Mouse (Mus musculus) CD8-positive naive resting alpha-beta T cell, adult 2 months (primary cell): ENCODE results near the gene Six3.

ENCODE experiments used
- DNase-seq, 2 experiments: peaks; one replicate each; pipeline ENCODE4 v3.0.0; 2022; ENCODE audit warnings: low read depth in 2 of 2, low spot score in 2 of 2

Gene Six3

GRCm38 (mm10) chr17:85612526-85613265, 712 bp upstream of the Six3 start:
- DNase-seq, result no peak

GRCm38 (mm10) chr17:85614011-85614721, 758 bp downstream of the Six3 start:
- DNase-seq, result no peak

GRCm38 (mm10) chr17:85614722-85615331, 1.4 kb downstream of the Six3 start:
- DNase-seq, result no peak

- no peak for DNase-seq
These were observed 2.2 kb downstream of the Six3 start for GRCm38 (mm10) chr17:85615586-85615985.

- no peak for DNase-seq
These were observed 3.4 kb downstream of the Six3 start for GRCm38 (mm10) chr17:85616526-85617500.

GRCm38 (mm10) chr17:85617566-85618358, 4.4 kb downstream of the Six3 start:
- DNase-seq, result no peak

- DNase-seq, result no peak
These were observed 5.1 kb downstream of the Six3 start for GRCm38 (mm10) chr17:85618359-85619112.

- DNase-seq, result no peak
These were observed 6.0 kb downstream of the Six3 start for GRCm38 (mm10) chr17:85619113-85620085.

- no peak for DNase-seq
These were observed 6.7 kb downstream of the Six3 start for GRCm38 (mm10) chr17:85620086-85620481.

GRCm38 (mm10) chr17:85620680-85621504, 7.5 kb downstream of the Six3 start:
- no peak for DNase-seq

GRCm38 (mm10) chr17:85621505-85622310, 8.3 kb downstream of the Six3 start:
- no peak for DNase-seq

- DNase-seq, result no peak
These were observed 9.2 kb downstream of the Six3 start for GRCm38 (mm10) chr17:85622493-85623157.

GRCm38 (mm10) chr17:85623161-85624050, 10.0 kb downstream of the Six3 start:
- no peak for DNase-seq

GRCm38 (mm10) chr17:85624051-85624420, 10.6 kb downstream of the Six3 start:
- no peak for DNase-seq
